Mouse (Mus musculus): Measurements from ENCODE around the gene Sfta2.

Sfta2 gene

DNA sequence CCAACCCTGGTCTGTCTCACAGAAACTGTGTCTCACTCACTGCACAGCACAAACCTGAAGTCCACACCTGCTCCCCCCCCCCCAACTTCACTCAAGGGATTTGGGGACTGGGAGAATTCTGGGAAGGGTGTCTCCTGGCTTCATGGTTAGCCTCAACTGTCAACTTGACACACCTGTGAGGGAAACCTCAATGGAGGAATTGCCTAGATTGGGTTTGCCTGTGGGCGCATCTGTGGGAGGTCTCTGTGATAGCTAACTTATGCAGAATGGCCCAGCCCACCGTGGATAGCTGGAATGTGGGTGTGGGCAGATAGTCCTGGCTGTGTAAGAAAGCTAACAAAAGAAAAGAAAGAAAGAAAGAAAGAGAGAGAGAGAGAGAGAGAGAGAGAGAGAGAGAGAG lies at the start of gene Sfta2:
TSS of gene Sfta2 (plus strand) at position 301 of the 400 bp plus-strand sequence.
- in situ Hi-C loops (cut with MboI; ENCODE audit: unreplicated experiment in 2 of 2), result loop anchor here in 1 of 2 experiments (25.0 kb wide), 1 partner anchor 836 kb away; no protein-coding TSS in a partner anchor

DNA sequence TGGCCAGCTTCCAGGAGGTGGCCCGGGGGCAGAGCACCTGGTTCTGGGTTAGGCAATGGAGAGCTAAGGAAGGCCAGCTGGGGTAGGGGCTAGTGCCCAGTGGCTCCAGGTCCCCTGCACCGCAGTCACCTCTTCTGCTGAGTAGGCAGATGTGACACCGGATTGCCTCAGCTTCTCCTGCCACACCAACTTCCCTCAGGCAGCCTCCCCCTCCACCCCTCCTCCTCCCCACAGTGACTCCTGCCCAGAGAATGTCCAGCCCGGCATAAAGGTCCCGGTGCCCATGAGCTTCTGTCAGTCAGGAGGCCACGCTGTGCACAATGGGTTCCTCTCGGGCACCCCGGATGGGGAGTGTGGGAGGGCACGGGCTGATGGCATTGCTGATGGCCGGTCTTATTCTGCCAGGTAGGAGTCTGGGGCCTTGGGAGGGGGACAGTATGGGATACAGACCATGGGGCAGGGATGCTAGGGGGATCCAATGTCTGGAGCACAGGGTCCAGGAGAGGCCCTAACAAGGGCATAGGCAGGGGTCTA lies 49.4 kb upstream of the Sfta2 start, which contains the start of gene Cdsn:
TSS of gene Cdsn (plus strand) at position 248 of the 534 bp plus-strand sequence.
- in situ Hi-C loops (cut with MboI; ENCODE audit: unreplicated experiment in 2 of 2), result no loop called here

DNA sequence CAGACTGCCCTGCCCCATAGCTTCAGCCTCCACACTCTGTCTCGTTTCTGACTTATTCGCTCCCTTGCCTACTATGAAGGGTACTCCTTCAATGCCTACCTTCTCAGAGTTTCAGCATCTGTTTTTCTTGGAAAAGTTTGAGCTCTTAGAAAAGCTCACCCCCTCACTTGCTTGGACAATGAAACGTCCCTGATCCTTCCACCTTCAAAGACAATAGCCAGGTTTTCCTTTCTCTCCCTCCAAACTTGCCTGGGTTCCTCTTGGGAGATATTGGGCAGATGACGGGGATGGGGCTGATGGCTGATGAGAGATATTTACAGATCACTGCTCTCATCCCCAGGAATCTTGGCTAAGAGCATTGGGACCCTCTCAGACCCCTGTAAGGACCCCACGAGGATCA lies 47.0 kb upstream of the Sfta2 start:
- in situ Hi-C loops (cut with MboI; ENCODE audit: unreplicated experiment in 2 of 2), result no loop called here

DNA sequence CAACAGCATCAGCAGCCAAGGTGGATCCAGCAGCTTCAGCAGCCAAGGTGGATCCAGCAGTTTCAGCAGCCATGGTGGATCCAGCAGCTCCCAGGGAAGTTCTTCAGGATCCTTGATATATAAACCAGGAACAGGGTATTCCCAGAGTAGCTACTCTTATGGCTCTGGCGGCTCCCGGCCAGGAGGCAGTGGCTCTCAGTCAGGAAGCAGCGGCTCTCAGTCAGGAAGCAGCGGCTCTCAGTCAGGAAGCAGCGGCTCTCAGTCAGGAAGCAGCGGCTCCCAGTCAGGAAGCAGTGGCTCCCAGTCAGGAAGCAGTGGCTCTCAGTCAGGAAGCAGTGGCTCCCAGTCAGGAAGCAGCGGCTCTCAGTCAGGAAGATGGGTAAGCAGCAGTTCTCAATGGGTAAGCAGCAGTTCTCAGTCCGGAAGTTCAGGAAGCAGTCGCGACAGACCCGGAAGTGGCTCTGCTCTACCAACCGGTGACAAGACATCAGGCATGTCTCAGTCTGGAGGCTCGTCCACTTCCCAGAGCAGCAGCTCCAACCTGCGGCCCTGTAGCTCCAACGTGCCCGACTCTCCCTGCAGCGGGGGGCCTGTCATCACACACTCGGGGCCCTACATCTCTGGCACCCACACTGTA lies 46.5 kb upstream of the Sfta2 start:
- in situ Hi-C loops (cut with MboI; ENCODE audit: unreplicated experiment in 2 of 2), result no loop called here

DNA sequence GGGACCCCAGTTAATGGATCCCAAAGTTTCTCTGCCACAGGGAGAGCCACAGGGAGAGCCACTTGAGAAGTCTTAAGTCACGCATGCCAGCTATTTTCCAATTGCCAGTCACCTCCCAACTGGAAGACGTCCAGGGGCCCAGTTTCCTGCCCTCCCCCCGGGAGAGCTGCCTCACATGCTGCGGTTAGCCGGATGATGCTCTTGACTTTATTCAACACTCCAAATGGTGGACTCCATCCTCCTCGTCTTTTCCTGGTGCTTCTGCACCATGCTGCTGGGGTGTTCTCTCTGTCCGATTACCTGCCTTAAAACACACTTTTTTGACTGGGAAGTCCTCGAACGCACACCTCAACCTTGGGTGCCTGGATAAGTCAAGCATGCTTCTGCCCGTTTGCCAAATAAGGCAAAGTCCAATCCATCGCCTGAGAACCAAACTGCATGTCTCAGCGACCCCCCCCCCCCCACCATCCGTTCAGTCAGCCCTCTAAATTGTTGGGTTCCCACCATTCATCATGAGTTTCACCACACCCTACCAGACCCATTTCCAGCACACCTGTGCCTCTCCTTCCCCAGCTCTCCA lies 45.1 kb upstream of the Sfta2 start:
- in situ Hi-C loops (cut with MboI; ENCODE audit: unreplicated experiment in 2 of 2), result no loop called here

DNA sequence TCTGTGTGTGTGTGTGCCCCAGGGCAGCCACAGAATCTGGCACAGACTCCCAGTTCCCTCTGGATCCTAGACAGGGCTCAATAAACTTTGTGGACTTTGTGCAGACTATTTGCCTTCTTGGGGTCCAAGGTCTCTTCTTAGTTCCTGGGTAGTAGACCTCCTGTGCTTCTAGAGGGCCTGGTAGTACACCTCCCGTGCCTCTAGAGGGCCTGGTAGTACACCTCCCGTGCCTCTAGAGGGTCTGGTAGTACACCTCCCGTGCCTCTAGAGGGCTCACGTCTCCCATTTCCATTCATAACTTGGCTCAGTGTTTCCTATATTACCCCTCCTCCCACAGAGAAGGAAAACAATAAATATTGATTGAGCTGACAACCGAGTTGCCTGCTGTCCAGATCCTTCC lies 44.5 kb upstream of the Sfta2 start:
- in situ Hi-C loops (cut with MboI; ENCODE audit: unreplicated experiment in 2 of 2), result no loop called here

DNA sequence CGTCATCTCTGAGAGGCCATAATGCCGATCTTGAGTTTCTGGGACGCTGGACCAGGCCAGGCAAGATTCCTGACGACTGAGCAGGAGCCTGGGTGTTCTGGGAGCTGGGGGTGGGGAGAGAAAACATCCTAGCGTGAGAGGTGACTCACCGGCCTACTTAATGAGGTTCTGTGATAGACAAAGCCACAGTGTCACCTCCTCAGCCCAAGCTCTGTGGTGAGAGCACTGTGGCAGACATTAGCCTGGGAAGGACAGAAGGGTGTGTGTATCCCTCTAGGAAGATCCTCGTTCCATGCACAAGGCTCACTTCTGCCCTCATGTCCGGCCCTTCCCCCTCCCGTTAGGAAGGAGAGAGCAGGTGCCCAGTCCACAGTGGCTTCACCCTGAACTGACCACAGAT lies 44.0 kb upstream of the Sfta2 start:
- in situ Hi-C loops (cut with MboI; ENCODE audit: unreplicated experiment in 2 of 2), result no loop called here

DNA sequence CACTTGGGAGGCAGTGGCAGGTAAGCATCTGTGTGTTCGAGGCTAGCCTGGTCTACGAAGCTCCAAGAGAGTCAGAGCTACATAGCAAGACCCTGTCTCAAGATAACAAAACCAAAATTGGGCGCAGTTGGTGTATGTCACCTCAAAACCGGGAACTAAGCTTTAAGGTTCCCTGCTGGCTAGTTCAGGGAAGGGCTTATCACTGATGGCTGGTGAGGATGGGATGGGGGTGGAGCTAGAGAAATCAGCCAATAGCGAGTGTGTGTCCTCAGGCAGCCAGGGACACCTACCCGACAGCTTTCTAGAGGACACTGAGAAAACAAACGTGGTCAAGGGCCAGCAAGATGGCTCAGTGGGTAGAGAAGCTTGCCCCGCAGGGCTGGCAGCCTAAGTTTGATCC lies 43.1 kb upstream of the Sfta2 start:
- in situ Hi-C loops (cut with MboI; ENCODE audit: unreplicated experiment in 2 of 2), result no loop called here

DNA sequence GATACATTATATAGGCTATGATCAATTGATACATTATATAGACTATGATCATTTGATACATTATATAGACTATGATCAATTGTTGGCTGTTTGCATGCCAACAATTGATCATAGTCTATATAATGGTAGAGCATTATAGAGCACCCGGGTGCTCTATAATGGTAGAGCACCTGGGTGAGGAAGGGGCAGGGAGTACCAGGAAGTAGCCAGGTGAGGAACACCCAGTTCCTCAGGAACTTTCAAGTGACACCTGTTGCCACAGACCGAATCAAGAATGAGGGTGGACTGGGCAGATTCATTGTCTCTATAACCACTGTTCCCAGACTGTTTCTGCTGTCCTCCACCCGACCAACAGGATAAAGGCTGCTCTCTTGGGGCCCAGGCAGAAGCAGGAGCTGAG lies 34.2 kb upstream of the Sfta2 start, which contains the start of gene 2300002M23Rik:
TSS of gene 2300002M23Rik (plus strand) at position 301 of the 400 bp plus-strand sequence.
- in situ Hi-C loops (cut with MboI; ENCODE audit: unreplicated experiment in 2 of 2), result no loop called here

DNA sequence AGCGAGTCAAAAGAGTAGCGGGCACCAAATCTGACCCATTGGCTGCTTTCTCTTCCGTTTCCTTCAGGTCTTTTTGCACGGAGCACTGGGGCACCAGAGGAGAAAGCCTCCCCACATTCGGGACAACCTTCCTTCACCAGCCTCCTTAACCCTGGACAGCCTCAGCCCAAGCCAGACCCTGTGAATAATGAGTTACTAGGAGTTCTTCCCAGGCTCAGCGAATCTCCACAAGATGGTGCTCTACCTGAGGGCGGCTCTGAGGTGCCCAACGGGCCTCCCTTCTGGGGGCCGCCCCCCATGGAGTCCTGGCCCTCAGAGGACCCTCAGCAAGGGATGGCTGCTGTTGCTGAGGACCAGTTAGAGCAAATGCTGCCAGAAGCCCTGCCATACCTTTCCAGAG lies 33.6 kb upstream of the Sfta2 start:
- in situ Hi-C loops (cut with MboI; ENCODE audit: unreplicated experiment in 2 of 2), result no loop called here

DNA sequence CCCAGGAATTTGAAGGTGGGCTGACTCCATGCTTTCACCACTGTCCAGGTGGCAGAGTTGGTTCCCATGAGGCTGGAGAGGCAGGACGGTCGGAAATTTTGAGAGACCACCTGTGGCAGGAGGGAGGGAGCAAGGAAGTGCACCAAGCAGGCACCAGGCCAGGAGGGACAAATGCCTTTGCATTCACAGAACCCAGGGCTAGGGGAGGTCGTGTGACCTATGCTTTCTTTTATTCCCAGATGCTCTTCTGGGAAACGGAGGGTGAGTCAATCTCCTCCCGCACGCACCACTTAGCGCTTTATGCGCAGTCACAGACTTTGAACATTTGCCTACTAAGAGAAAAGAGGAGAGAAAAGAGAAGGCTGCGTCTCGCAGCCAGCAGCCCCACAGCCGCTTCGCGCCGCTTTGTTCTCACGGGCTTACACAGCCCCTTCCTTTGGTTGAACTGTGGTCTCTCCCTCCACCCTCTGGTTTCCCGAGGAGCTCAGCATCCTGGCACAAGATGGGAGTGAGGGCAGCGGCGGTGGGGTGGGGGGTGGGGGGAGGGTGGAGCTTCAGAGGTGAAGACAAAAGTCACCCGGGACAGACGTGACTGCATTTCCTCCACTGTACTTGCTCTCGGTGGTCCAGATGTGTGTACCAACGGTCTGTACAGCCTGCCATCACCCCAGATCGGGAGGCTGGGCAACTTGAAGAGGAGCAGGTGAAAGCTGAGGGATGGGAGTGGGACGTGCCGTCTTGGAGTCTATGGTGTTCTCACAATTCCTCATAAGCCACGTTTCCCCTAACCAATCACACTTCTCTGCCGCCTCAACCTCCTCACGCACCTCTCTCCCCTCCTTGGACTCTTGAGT lies 32.0 kb upstream of the Sfta2 start:
- in situ Hi-C loops (cut with MboI; ENCODE audit: unreplicated experiment in 2 of 2), result no loop called here

DNA sequence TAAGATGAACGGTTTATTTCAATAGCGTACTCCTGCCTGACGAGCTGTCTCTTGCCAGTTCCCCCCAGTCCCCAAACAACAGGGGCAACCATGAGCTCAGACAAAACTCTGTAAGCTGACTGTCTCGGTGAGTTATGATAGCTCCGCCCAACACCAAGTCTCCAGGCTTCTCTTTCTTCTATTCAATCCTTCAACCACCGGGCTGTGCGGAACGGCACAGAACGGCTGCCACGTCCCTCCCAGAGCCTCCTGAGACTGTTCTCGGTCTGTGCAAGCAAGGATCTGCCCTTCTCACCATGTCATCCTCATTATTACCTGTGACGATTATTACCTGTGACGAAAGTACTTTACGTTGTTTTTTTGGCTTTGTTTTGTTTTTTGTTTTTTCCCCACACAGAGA lies 30.5 kb upstream of the Sfta2 start:
- in situ Hi-C loops (cut with MboI; ENCODE audit: unreplicated experiment in 2 of 2), result no loop called here

DNA sequence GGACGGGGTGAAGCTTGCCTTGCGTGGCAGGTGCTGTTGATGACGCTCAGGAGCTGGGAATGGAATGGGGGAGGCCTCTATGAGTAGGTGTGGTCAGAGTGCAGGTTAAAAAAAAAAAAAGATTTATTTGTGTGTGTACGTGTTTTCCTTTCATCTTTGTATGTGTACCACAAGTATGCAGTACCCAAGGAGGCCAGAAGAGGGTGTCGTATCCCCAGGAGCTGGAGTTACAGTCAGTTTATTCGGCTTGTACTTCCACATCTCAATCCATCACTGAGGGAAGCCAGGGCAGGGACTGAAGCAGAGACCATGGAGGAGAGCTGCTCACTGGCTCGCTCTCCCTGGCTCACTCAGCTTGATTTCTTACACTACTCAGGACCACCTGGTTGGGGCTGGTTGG lies 29.9 kb upstream of the Sfta2 start:
- in situ Hi-C loops (cut with MboI; ENCODE audit: unreplicated experiment in 2 of 2), result no loop called here

DNA sequence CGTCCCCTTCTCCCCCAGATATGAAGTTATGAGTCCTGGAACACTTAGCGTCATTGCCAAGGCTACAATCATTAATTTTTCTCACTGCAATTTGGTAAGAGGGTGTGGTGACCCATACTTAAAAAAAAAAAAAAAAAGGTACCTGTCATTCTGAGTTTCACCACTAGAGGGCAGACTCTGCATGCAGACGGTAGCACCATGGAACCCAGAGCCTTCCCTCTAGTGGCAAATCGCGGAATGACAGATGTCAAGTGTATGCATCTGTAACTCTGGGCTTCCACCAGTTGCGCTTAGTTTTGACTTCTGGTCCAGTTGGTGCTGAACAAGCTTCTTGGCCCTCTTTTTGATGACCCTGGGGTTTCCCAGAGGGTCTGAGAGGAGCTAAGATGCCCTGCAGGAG lies 23.1 kb upstream of the Sfta2 start:
- in situ Hi-C loops (cut with MboI; ENCODE audit: unreplicated experiment in 2 of 2), result no loop called here

DNA sequence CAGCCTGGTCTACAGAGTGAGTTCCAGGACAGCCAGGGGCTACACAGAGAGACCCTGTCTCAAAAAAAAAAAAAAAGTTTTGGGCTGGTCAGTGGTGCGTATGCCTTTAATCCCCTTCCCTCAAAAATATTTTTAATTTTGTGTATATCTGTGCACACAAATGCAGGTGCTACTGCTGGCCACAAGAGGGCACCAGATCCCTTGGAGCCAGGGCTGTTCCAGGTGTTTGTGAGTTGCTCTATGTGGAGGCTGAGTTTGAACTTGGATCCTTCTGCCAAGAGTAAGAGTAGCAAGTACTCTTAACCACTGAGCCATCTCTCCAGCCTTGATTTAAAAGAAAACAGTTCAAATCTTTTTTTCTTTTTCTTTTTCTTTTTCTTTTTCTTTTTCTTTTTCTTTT lies 18.4 kb upstream of the Sfta2 start:
- in situ Hi-C loops (cut with MboI; ENCODE audit: unreplicated experiment in 2 of 2), result loop anchor here in 1 of 2 experiments (10.0 kb wide), 1 partner anchor 142 kb away; no protein-coding TSS in a partner anchor

DNA sequence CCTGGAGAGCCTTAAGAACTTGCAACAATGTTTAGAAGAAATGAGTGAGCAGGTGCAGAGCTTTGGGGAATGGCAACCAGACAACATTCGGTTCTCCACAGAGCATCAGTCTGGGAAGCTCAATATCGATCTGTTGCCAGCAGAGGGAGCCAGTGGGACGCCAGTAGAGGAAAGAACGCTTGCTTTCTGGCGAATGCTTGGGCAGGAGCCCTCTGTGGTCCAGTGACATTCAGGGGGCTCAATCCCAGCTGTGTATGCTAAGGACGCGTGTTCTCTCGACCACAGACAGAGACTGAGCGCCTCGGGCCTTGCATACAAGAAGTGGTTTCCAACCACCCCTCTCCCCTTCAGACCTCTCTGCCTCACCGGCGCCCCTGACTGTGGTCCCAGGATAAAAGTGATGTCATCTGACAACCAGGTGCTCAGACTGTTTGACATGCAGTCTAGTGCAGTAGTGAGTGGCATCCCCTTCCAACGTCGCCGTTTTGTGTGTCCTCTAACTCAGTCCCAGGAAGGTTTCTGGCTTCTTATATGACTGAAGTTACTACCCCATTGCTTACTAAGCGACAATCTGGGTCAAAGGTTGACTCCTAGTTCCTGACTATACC lies 16.9 kb upstream of the Sfta2 start:
- in situ Hi-C loops (cut with MboI; ENCODE audit: unreplicated experiment in 2 of 2), result loop anchor here in 1 of 2 experiments (10.0 kb wide), 1 partner anchor 140 kb away; no protein-coding TSS in a partner anchor

DNA sequence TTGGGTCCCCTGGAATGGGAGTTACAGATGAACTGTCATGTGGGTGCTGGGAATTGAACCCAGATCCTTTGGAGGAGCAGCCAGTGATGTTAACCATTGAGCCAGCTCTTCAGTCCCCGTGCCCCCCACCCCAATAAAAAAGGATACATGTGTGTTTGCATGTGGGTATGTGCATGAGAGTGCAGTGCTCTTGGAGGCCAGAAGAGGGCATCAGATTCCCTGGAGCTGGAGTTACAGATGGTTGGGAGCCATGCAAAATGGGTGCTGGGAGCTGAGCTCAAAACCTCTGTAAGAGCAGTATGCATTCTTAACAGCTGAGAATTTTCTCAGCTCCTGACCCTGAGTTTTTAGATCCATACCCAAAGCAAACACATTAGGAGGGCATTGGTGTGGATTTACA lies 14.1 kb upstream of the Sfta2 start:
- in situ Hi-C loops (cut with MboI; ENCODE audit: unreplicated experiment in 2 of 2), result loop anchor here (5.0 to 10.0 kb wide), 2 partner anchors 138 to 140 kb away; no protein-coding TSS in a partner anchor

DNA sequence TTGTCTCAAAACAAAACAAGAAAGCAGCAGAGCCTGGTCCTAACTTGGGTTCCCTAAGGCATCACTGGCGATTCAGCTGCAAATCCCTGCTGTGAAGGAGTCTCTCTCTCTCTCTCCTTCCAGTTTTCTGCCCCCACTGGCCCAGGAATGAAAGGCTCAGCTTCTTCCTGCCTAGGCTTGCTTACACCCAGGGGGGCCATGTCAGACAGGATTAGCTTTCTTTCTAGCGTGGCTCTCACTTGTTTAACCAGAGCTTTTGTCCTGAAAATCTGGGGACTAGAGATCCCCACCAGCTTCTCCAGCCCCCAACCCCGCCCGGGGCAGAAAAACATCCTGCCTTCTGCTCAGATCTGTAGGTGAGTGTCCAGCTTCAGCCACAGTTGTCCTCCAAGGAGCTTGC lies 13.0 kb upstream of the Sfta2 start:
- in situ Hi-C loops (cut with MboI; ENCODE audit: unreplicated experiment in 2 of 2), result loop anchor here (5.0 to 10.0 kb wide), 2 partner anchors 136 to 139 kb away; no protein-coding TSS in a partner anchor

DNA sequence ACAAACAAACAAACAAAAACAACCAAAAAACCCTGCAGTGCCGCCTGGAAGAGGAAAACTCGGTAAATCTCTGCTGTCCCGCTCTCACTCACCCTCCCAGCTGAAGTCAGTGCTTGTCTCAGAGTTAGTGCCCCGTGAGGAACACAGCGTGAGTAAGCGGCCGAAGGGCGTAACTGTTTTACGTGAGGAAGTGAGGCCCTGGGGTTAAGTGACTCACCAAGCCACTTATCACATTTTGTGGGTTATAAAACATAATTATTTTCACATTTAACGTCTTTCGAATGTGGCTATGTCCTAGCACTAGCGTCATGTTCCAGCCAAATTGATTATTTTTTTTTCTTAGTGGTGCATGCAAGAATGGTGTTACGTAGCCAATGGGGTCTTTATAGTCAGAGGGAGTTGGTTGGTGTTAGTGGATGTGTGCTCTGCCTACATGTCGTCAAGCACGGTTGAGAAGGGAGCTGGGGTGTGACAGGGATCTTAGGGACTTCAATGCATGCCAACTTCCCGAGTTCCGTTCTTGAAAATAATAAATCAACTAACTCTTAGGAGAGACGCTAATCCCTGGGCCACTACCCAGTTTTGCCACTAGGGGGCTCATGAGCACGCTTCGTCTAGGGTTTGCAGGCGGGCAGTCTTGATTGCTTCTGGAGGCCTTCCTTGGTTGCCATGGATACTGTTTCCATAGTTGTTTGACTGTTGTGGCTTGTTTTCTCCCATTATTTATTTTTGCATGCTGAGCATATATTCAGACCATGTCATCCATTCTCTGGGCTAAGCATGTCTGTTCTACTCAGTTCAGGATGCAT lies 10.7 kb upstream of the Sfta2 start:
- in situ Hi-C loops (cut with MboI; ENCODE audit: unreplicated experiment in 2 of 2), result no loop called here

DNA sequence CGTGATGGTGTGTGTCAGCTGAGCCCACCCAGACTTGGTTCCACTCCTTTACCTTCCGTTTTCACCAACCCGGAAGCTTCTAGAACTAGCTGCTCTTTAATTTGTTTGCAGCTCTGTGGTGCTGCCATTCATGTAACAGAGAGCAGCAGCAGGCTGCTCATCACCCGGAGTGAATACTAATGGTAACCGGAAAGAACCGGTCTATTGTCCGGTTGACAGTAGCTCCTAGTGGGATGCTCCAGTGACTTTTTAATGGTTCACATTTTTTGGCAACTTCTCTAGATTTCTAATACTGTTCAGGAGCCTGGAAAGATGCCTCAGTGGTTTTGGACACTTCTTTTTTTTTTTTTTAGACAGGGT lies 10.2 kb upstream of the Sfta2 start:
- in situ Hi-C loops (cut with MboI; ENCODE audit: unreplicated experiment in 2 of 2), result no loop called here
